Mouse (Mus musculus) forebrain, embryonic 14.5 days (tissue): Measurements from ENCODE around the gene Ercc1. TPM values are rescaled to one million over a fixed set of nuclear protein-coding genes. Genes with fewer than 3 reads are reported as not detected.
A peak's percentile ranks its signal among the peaks of the same experiment; 100 is the strongest.

ENCODE experiments used
- ATAC-seq: fragments of 200-750 bp; cut with Nextera tagmentation; 2 replicates; pipeline ENCODE4 v1.8.0; 2017; ENCODE audit warnings: mild to moderate bottlenecking, moderate library complexity
- DNase-seq: peaks from one replicate; pipeline ENCODE4 v3.0.0-alpha.2; 2015; ENCODE audit warnings: low spot score
- H3K27ac ChIP-seq: fragments of 300-500 bp; sonication (generic); 2 replicates; pipeline ENCODE4 v1.5.1; 2014; ENCODE audit warnings: low read depth, mild to moderate bottlenecking, control low read depth, low read length, moderate library complexity
- H3K27me3 ChIP-seq: fragments of 300-500 bp; sonication (generic); replicated peaks from 2 replicates; pipeline ENCODE4 v1.6.1; 2014; ENCODE audit warnings: low read length, control low read depth, mixed read lengths; ENCODE audit not compliant: control insufficient read depth, insufficient read depth
- H3K36me3 ChIP-seq: fragments of 300-500 bp; sonication (generic); 2 replicates; pipeline ENCODE4 v1.6.1; 2014; ENCODE audit warnings: low read length, control low read depth; ENCODE audit not compliant: control insufficient read depth, insufficient read depth
- H3K4me1 ChIP-seq: fragments of 300-500 bp; sonication (generic); 2 replicates; pipeline ENCODE4 v1.6.1; 2014; ENCODE audit warnings: antibody characterized with exemption, low read length, control low read depth; ENCODE audit not compliant: control insufficient read depth, insufficient read depth
- H3K4me2 ChIP-seq: fragments of 300-500 bp; sonication (generic); 2 replicates; pipeline ENCODE4 v1.6.1; 2014; ENCODE audit warnings: mild to moderate bottlenecking, control low read depth, low read length
- H3K4me3 ChIP-seq: fragments of 300-500 bp; sonication (generic); 2 replicates; pipeline ENCODE4 v1.5.1; 2014; ENCODE audit warnings: low read depth, low read length, control low read depth
- H3K9ac ChIP-seq: fragments of 300-500 bp; sonication (generic); 2 replicates; pipeline ENCODE4 v1.6.1; 2014; ENCODE audit warnings: mild to moderate bottlenecking, low read length, control low read depth, moderate library complexity
- H3K9me3 ChIP-seq: fragments of 300-500 bp; sonication (generic); replicated peaks from 2 replicates; pipeline ENCODE4 v1.6.1; 2016; ENCODE audit warnings: low read length, control low read depth, mixed read lengths; ENCODE audit not compliant: control insufficient read depth
- WGBS: fragments of 180-500 bp; shearing (Covaris S2); extraction: QIAGEN DNeasy Blood & Tissue Kit; methylation state at CpG from one replicate; pipeline ENCODE4 v1.1.7; 2014; 5-methylcytosine and 5-hydroxymethylcytosine counted together
- polyA plus RNA-seq: library from polyadenylated mRNA; unstranded; fragments of >200 nt; fragmentation: Nextera tagmentation; extraction: Ambion mirVana; gene quantifications from 2 replicates; pipeline ENCODE4 v1.2.1, GENCODE M21; 2014

Gene Ercc1
- polyA plus RNA-seq, 1 experiment from 2014 or later: 101 TPM

DNA sequence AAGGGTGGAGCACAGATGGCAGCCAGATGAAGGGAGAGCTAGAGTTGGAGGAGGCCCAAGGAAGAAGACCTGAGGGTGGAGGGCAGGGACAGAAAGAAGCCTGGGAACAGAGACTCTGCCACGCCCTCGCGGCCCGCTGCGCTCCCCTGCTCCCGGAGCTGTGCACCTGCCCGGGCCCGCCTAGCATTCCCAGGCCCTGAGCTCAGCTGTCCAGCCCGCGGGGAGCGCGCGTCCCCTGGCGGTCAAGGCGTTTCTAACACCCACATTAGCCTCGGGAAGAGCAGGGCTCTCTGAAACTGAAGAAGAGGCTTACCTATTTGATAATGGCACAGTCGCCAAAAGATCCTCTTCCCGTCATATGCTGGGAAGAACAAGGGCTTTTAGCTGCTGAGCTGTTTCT lies 19.3 kb downstream of the Ercc1 start:
- Histone ChIP-seq H3K9me3 (no peaks in the 10 kb centered on the region), H3K4me3 (no peak overlapping the region), H3K4me2 (no peak overlapping the region), H3K36me3 (no peaks in the 10 kb centered on the region), H3K9ac (no peak overlapping the region), H3K27me3 (no peaks in the 10 kb centered on the region), H3K4me1 (peaks cover 7% of the 10 kb centered on the region; the same call in 1 of the 2 replicates), H3K27ac (no peak overlapping the region)
- 2% methylated on average over 18 of the region's 18 CpGs for WGBS
- ATAC-seq (no peak), DNase-seq (peak; percentile 40)

DNA sequence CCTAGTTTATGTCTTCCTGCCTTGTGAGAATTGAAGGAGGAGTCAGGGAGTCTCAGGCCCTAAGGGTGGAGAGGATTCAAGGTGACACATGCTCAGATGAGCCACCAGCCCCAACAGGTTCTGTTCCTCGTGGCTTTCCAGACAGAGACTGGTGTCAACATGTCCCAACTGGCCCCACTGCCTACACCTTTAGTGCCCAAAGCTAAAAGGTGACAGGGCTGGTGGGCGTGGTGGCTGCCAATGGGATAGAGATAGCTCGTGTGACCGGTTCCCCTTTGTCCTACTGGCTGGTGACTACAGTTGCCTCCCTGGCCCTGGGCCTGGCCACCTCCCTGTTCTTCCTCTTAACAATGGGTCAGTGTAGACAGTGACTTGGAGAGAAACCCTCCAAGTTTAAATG lies 20.8 kb downstream of the Ercc1 start:
- Histone ChIP-seq H3K27me3 (no peaks in the 10 kb centered on the region), H3K4me3 (no peak overlapping the region), H3K4me1 (peaks cover 6% of the 10 kb centered on the region; the same call in 1 of the 2 replicates), H3K9me3 (no peaks in the 10 kb centered on the region), H3K36me3 (no peaks in the 10 kb centered on the region), H3K27ac (no peak overlapping the region), H3K9ac (no peak overlapping the region), H3K4me2 (no peak overlapping the region)
- ATAC-seq (no peak), DNase-seq (no peak)
- WGBS: 83% methylated on average over 4 of the region's 4 CpGs

DNA sequence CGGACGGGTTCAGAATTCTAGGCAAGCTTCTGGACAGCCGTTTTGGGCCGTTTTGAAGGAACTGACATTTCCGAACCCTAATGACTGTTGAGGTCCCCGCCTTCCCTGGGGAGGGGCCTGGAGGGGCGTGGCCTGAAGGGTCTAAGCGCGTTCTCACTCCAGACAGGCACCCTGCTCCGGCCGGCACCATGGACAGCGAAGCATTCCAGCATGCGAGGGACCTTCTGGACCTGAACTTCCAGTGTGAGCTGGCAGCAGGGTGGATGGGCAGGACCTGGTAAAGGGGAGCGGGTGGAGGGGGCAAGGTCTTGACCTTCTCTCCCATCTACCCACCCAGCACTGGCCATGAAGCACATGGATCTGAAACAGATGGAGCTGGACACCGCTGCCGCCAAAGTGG lies 23.8 kb downstream of the Ercc1 start:
- H3K9ac ChIP-seq: no peak overlapping the region
- no peak overlapping the region for H3K4me2 ChIP-seq
- H3K9me3 ChIP-seq: no peaks in the 10 kb centered on the region
- ATAC-seq: no peak
- 24% methylated on average over 16 of the region's 16 CpGs for WGBS
- no peaks in the 10 kb centered on the region for H3K36me3 ChIP-seq
- no peaks in the 10 kb centered on the region for H3K4me1 ChIP-seq
- no peaks in the 10 kb centered on the region for H3K27me3 ChIP-seq
- H3K4me3 ChIP-seq: no peak overlapping the region
- no peak overlapping the region for H3K27ac ChIP-seq
- DNase-seq: no peak

DNA sequence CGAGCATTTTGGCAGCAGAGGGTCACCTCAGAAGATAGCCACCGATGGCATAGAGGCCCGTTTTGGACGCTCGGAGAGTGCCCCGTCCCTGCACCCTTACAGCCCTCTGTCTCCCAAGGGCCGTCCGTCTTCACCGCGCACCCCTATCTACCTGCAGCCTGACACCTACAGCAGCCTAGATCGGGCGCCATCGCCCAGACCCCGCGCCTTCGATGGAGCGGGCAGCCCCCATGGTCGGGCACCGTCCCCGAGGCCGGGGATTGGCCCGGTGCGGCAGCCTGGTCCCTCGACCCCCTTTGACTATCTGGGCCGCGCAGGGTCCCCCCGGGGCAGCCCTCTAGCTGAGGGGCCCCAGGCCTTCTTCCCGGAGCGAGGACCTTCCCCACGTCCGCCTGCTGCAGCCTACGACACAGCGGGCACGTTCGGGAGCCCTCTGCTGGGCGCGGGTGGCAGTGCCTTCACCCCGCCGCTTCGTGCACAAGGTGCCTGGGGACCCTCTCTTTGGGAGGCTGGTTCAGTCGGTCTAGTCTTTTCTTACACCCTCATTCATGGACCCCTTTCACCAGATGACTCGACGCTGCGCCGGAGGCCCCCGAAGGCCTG lies 25.3 kb downstream of the Ercc1 start:
- no peaks in the 10 kb centered on the region for H3K4me1 ChIP-seq
- no peak overlapping the region for H3K27ac ChIP-seq
- H3K36me3 ChIP-seq: no peaks in the 10 kb centered on the region
- ATAC-seq: peak; percentile 91
- peak overlapping the region; percentile 61 for H3K9ac ChIP-seq
- H3K9me3 ChIP-seq: no peaks in the 10 kb centered on the region
- DNase-seq: peak; percentile 75
- H3K4me3 ChIP-seq: peak overlapping the region; percentile 35
- H3K27me3 ChIP-seq: no peaks in the 10 kb centered on the region
- H3K4me2 ChIP-seq: peak overlapping the region; percentile 67
- 14% methylated on average over 46 of the region's 46 CpGs for WGBS

DNA sequence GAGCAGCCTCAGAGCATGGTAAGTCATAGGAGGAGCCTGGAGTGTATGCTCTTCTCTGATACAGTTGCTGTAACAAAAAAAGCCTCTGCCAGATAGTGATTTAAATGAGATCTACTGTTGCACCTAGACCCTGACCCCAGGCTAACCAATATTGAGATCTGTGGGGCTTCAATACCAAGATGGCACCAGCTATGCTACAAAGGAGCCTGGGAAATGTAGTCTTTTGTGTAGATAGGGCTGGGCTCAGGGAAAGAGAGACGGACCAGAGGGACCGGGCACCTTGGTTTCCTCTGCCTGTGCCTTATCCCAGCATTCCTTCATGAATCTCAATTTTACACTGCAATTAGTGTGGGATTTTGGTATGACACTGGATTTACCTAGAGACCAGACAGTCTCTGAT lies 28.8 kb downstream of the Ercc1 start:
- Histone ChIP-seq H3K9ac (no peak overlapping the region), H3K27me3 (no peaks in the 10 kb centered on the region), H3K4me3 (no peak overlapping the region), H3K4me1 (no peaks in the 10 kb centered on the region), H3K36me3 (0 out of 2 replicates have a peak, but pooled peaks cover 6% of the 10 kb centered on the region), H3K9me3 (no peaks in the 10 kb centered on the region), H3K4me2 (no peak overlapping the region), H3K27ac (no peak overlapping the region)
- 94% methylated on average over 2 of the region's 2 CpGs for WGBS
- DNase-seq (no peak), ATAC-seq (no peak)

DNA sequence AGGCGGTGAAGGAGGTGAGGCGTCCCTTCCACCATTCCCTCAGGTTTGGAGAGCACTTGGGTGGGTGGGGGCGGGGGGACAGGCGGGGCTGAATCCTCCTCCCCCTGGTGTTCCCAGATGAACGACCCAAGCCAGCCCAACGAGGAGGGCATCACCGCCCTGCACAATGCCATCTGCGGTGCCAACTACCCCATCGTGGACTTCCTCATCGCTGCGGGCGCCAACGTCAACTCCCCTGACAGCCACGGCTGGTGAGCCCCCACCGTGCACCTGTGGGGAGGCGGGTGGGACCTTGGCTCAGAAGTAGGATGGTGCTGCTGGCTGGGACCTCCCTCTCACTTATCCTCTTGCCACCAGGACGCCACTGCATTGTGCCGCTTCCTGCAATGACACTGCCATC lies 30.8 kb downstream of the Ercc1 start:
- DNase-seq (no peak), ATAC-seq (no peak)
- H3K9ac ChIP-seq: no peak overlapping the region
- no peak overlapping the region for H3K4me2 ChIP-seq
- no peaks in the 10 kb centered on the region for H3K9me3 ChIP-seq
- no peak overlapping the region for H3K4me3 ChIP-seq
- 0 out of 2 replicates have a peak, but pooled peaks cover 6% of the 10 kb centered on the region for H3K36me3 ChIP-seq
- no peaks in the 10 kb centered on the region for H3K27me3 ChIP-seq
- 82% methylated on average over 18 of the region's 18 CpGs for WGBS
- H3K4me1 ChIP-seq: no peaks in the 10 kb centered on the region
- no peak overlapping the region for H3K27ac ChIP-seq

DNA sequence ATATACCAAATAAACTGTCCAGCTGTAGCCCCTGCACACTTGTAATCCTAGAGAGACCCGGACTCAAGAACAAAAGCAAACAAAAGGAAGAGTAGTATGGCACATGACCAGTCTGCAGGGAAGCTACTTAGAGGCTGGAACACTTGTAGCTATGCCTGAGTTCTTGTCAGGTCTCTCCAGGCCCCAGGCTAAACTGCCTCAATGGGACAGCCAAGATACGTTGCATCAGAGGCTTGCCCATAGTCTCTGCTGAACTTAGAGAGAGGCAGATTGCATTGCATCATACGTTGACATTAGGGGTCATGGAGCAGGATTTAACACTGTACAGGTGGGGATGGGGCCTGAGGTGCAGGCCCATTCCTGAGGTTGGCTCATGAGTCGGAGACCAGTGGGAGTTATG lies 31.4 kb downstream of the Ercc1 start:
- Histone ChIP-seq H3K4me3 (no peak overlapping the region), H3K4me1 (no peaks in the 10 kb centered on the region), H3K4me2 (no peak overlapping the region), H3K9ac (no peak overlapping the region), H3K9me3 (no peaks in the 10 kb centered on the region), H3K36me3 (0 out of 2 replicates have a peak, but pooled peaks cover 6% of the 10 kb centered on the region), H3K27ac (no peak overlapping the region), H3K27me3 (no peaks in the 10 kb centered on the region)
- 91% methylated on average over 4 of the region's 4 CpGs for WGBS
- no peak for ATAC-seq
- DNase-seq: no peak

DNA sequence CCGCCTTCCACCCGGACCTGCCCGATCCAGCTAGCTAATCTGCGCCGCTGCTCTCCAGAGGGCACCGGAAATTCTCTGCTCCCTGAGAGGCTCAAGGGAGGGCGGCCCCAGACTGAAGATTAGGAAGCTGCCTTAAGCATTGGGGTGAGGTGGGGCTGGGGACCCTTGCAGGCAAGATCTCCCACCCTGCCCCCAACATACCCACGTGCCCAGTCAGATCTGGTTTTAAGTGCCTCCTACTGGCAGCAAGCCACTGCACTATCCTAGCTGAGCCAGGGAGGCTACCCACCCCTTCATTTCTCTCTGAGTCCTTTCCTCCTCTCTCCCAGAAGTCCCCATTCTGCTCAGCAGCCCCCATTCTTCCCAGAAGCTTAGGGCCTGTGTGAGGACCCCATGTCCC lies 33.5 kb downstream of the Ercc1 start:
- 0 out of 2 replicates have a peak, but pooled peaks cover 6% of the 10 kb centered on the region for H3K36me3 ChIP-seq
- peaks cover 2% of the 10 kb centered on the region; the same call in 1 of the 2 replicates for H3K4me1 ChIP-seq
- no peak overlapping the region for H3K27ac ChIP-seq
- no peak overlapping the region for H3K9ac ChIP-seq
- WGBS: 75% methylated on average over 8 of the region's 8 CpGs
- no peak overlapping the region for H3K4me2 ChIP-seq
- H3K27me3 ChIP-seq: no peaks in the 10 kb centered on the region
- no peaks in the 10 kb centered on the region for H3K9me3 ChIP-seq
- no peak for DNase-seq
- no peak for ATAC-seq
- no peak overlapping the region for H3K4me3 ChIP-seq

DNA sequence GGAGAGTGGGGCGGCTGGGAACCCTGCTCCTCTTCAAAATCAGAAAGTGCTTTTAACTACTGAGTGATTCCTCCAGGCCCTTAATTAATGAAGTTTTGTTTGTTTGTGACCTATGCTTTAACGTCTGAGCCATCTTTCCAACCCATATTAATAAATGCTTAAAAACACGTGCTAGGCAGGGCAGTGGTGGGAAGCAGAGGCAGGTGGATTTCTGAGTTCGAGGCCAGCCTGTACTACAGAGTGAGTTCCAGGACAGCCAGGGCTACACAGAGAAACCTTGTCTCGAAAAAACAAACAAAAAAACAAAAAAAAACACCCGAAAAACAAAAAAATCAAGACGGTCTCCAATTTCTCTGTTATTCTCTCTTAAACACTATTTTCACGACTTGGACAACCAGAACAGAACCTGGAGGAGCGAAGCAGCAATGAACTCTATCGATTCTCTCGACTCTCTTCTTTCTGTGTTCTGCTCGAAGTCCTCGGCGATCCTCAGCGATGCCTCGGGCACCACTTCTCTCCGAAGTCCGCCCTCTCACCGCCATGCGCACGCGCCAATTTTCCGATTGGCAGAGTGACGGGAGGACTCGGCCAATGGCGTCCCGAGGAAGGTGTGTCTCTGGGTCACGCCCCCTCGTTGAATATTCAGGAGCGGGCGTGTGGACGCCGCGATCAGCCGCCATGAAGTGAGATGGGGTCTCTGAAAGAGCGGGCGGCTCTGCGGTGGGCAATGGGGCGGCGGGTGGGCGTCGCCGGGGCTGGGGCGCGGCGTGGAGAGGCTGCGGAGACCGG lies 37.0 kb downstream of the Ercc1 start, which contains the start of gene Ercc2:
Gene Ercc2 (plus strand): TSS at position 634 of the 789 bp plus-strand sequence.
- Histone ChIP-seq H3K4me1 (peaks cover 6% of the 10 kb centered on the region), H3K4me2 (peak within 1 kb of the TSS; percentile 87), H3K36me3 (peaks cover 29% of the 10 kb centered on the region), H3K9ac (peak within 1 kb of the TSS; percentile 89), H3K4me3 (peak within 1 kb of the TSS; percentile 89), H3K9me3 (no peaks in the 10 kb centered on the region), H3K27me3 (no peaks in the 10 kb centered on the region), H3K27ac (peak within 1 kb of the TSS; percentile 30; the same call in 1 of the 2 replicates)
- 6% methylated on average over 46 of the region's 48 CpGs for WGBS
- peak; percentile 100 for DNase-seq
- peak; percentile 97 for ATAC-seq
